Mouse (Mus musculus): ENCODE measurements around the gene L3mbtl1.

L3mbtl1 gene

DNA sequence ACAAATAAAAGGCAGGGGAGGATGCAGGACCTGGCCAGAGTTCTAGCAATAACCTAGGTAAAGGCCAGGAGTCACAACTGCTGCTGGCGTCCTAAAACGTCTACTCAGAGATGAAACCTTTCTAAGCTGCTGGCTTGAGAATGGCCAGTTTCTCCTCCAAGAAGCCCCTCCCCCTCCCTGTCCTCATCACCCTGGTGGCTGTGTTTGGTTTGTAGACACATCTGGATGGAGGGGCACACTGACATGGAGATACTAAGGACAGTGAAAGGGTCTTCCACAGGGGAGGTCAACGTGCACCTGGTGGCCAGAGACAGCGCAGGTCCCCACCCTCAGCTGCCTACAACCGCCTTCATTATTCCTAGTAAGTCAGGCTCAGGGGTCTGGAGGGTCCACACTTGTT, 3.7 kb downstream of the L3mbtl1 start:
- no peak for DNase-seq

DNA sequence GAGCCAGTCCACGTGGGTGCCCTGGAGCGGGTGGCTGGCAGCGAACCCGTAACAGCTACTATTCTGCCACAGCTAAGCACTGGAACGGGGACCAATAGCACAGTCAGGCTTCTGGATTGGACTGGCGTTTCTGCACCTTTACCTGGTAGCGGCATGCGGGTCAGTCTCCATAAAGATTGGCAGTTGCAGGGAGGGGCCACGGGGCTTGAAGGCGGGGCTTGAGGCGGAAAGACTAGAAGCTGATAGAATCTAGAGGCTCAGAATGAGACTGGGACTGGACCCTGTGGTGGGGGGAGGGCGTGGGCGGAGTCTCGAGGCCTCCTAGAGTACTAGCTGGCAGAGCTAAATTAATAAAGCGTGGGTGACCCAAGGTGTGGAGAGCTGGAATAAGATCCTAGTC, 4.5 kb downstream of the L3mbtl1 start:
- DNase-seq, result peak; percentile 49

GRCm38 (mm10) chr2:162948221-162948620, 4.9 kb downstream of the L3mbtl1 start:
- DNase-seq, result no peak

GRCm38 (mm10) chr2:162950776-162951175, 7.5 kb downstream of the L3mbtl1 start:
- DNase-seq, result no peak

DNA sequence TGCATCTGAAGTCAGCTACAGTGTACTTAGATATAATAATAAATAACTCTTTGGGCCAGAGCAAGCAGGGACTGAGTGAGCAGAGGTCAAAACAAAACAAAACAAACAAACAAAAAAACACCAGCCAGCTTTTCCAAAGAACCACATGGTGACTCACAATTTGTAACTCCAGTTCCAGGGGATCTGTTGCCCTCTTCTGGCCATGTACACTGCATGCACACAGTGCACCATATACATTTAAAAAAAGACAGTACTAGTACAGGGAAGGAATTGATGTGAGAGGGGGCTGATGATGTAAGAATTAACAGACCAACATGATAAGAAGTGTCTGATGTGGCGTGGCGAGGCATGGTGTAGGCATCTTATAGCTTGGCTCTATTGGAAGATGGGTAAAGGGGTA, 13.6 kb downstream of the L3mbtl1 start:
- DNase-seq, result no peak

- DNase-seq, result no peak
Measured at GRCm38 (mm10) chr2:162961321-162961720, 18.0 kb downstream of the L3mbtl1 start.

DNA sequence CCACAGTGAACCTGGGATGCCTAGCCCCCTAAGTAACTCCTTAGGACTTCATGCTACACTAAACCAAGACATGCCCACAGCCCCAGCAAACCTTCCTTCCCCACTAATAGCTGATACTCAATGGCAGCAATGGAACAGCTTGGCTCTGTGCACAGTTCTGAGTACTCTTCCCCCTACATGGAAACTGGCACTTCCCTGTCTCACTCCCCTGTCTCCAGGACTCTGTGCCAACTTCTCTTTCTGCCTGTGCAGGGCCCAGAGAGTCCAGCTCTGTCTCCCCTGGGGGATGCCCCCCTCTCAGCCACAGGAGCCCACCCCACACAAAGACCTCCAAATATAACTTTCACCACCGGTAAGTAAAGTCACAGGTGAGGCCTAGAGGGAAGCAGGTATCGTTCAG, 23.5 kb downstream of the L3mbtl1 start:
- DNase-seq, result no peak

DNA sequence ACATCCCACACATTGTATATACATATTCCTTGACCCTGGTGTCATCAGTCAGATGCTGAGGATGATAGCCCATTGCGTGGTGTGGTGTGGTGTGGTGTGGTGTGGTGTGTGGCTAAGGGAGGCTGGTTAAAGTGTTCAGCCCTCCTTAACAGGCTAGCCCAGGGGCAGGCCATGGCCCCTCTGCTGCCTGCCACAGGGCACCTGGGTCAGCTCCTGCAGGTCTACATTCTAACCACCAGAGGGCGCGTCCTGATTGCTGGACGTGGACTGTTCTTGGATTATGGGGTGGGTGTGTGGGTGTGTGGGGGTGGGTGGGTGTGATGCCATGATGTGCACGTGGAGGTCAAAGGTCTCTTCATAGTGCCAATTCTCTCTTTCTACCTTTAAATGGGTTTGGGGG, 25.1 kb downstream of the L3mbtl1 start:
- DNase-seq, result peak; percentile 76

- no peak for DNase-seq
Measured at GRCm38 (mm10) chr2:162969101-162969500, 25.8 kb downstream of the L3mbtl1 start.

DNA sequence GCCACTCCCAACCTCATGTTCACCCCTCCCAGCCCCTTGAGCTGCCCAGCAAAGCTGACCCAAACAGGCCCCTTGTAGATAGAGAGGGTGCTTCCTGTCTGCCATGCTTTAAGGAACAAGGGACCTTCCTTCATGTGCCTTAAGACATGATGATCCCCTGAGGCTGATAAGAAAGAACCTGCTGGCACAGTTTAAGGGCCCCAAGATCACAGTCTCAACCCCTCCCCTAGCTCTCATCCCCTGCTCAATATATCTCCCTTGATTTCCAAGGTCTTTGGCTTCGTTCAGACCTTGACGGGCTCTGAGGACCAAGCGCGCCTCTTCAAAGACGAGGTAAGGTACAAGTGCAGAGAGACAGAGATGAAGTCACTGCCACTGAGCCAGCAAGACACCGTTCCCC, 27.6 kb downstream of the L3mbtl1 start:
- DNase-seq, result no peak

DNA sequence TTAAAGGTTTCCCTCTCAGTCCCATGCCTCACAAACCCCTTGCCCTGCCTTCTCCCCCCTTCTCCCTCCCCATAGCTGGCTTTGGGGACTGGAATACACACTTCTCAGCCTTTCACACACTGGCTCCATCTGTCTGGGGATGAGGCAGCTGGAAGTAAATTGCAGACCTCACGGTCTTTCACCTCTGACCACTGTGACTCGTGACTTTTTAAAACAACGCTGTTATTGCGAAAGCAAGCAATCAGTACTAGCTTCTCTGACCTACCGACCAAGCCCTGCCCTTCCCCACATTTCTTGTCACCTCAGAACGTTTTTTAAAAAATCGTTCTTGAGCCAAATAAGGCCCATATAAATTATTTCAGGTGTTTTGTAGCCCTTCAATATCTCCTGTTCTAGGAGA, 29.5 kb downstream of the L3mbtl1 start:
- no peak for DNase-seq

DNA sequence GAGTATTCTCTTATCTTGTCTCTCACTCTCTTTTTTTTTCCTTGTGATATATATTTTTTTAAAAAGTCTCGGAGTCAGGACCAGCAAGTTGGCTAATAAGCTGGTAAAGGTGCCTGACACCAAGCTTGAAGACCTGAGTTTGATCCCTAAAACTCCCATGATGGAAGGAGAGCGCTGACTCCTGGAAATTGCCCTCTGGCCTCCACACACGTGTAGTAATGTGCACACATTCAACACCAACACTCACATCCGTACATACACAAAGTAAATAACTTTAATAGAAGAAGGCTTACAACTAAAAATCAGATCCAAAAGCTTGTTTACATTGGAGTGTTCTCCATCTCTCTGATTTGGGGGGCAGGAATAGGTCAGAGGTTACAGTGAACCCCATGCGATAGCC, 29.9 kb downstream of the L3mbtl1 start:
- DNase-seq, result no peak

- DNase-seq, result peak; percentile 61
Measured at GRCm38 (mm10) chr2:162973637-162974036, 30.4 kb downstream of the L3mbtl1 start.

DNA sequence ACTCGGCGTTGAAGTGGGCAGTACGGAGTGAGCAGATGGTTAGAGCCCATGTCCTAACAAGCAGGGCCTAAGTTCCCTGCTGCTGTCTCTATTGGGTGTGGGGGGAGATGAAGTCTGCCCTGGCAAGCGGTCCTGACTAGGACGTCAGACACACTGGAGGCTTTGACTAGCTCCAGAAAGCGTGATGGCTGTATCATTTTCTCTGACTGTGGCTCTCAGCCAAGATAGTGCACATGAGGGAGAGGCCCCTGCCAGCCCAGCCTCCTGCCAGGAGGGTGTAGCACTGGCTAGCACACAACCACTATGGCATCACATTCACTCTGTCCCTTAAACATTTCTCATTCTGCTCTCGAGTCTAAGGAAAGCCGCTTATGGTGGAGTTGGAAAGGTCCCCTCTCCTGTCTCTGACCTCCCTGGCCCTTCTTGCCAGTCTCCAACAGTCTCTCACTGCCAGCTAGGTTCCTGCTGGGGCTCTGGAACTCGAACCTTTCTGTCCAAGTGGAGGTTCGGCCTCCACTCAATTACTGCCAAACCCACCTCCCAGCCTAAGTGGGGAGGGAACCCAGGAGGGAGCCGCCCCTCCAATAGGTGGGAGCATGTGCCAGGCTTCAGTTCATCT, 32.0 kb downstream of the L3mbtl1 start:
- peak; percentile 37 for DNase-seq

DNA sequence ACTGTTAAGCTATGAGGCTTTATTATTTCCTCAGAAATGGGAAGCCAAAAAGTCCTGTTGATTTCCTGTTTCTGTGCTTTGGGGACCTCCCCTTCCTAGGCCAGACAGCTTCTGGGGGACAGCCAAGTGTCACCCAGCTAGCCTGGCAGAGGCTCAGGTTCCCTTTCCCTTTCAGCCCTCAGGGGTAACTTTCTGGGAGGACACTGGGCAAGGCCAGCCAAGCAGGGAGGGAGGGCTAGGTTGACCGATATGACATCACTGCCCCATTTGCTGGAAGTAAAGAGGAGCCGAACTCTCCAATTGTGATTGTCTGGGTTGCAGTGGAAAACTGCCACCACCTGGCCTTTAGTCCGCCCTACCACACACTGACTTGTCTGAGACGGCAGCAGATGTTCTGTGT, 32.7 kb downstream of the L3mbtl1 start:
- no peak for DNase-seq

GRCm38 (mm10) chr2:162984381-162984780, 41.1 kb downstream of the L3mbtl1 start:
- DNase-seq, result no peak

DNA sequence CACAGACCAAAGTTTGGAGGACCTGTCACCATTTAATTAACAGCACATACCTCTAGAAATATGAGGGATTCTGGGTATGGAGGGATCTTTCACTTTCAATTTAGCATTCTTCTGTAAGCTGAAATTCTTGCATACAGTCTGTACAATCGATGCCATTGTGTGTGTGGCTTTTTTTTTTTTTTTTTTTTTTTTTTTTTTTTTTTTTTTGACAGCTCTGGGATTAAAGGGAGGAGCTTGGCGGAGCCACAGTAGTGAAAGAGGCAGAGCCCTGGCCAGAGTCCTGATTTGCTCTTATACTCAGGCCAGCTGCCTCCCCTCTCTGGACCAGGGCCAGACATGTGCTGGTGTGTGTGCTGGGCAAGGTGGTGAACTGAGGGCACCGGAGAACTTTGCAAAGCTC, 42.7 kb downstream of the L3mbtl1 start:
- peak; percentile 88 for DNase-seq

GRCm38 (mm10) chr2:162986764-162987163, 43.5 kb downstream of the L3mbtl1 start:
- no peak for DNase-seq

DNA sequence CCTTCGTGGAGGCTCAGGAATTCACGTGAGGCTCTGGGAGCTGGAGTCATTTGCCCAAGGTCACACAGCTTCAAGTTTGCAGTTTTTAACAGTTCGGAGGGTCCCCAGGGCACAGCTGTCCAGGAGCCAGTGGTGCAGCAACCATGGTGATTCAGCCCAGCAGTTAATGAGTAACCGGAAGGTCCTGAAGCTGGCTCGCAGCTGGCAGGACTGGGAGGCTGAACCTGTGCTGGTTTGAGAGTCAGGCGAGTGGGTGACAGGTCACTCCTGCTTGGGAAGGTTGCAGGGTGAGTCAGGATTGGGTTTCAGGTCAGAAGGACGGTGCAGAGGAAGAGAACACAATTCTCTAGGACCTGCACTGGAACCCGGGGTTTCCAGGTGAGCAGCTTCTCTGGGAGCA, 43.9 kb downstream of the L3mbtl1 start, which contains the start of gene Sgk2:
Gene Sgk2, plus strand, starts transcription at position 113 of the 400 bp plus-strand sequence.
- DNase-seq, result no peak

DNA sequence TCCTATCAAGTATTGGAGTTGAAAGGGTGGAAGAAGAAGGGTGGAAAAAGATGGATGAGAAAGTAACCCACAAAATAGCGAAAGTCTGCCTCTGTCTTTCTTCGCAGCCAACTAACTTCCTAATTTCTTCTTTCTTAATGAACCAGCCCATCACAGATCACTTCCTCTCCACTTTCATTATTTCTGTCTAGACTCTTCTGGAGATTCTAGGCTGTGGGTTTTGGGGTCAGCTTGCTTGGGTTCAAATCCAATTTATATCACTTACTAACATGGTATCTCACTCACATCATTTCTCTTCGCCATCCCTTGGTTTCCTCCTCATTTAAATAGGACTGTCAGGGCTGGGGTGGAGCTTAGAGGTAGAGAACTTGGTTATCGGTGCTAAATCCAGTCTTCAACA, 45.0 kb downstream of the L3mbtl1 start:
- DNase-seq, result no peak

GRCm38 (mm10) chr2:162991394-162992083, 48.3 kb downstream of the L3mbtl1 start:
- peak; percentile 12 for DNase-seq

DNA sequence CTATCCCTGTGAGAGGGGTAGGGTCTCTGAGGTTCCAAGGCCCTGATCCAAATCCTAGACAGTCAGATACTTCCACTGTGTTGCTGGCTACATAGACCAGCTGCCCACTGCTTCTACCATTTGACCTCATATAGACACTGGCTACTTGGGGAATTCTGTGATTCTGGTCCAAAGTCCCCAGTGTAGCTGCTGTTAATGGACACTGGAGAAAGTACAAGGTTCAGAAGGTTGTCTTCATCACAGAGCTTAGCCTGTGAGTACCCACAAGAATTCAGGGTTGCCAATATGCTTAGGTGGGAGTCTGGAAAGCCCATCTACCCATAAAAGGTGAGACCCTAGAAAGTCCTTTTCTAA, 48.8 kb downstream of the L3mbtl1 start:
- DNase-seq, result no peak

DNA sequence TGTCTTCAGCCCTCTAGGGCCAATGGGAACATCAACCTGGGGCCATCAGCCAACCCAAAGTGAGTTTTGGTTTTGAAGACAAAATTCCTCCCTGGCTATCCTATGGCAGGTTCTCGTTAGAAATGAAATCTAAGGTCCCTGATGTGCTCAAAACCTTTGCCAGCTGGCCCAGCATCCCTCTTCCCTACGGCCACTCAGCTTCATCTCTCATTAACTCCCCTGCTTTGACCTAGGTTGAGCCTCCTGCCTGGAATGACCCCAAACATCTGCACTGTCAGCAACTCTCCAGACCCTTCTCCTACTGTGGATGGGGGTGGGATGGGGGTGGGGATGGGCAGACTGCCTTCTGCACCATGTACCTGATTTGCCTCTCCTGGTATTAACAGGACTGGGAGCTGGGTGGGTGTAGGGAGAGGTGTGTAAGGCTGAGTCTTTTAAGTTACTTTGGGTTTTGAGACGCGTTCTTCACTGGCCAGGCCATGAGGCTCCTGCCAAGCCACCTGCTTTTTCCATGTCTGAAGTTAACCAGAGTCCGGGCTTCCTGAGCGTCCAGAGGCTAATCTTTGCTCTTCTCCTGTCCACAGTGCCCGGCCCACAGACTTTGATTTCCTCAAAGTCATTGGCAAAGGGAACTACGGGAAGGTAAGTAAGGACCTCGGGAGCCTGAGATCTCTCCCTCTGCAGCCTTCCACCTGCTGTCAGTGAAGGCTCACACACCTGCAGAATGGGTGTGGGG, 50.8 kb downstream of the L3mbtl1 start:
- no peak for DNase-seq

GRCm38 (mm10) chr2:162998528-162999230, 55.4 kb downstream of the L3mbtl1 start:
- peak; percentile 87 for DNase-seq

All from retina, postnatal 1 day (tissue).